Mouse (Mus musculus): Measurements from ENCODE around the gene Ablim1.
"Not testable (repeated sequence)": the region's sequence is repeated elsewhere in the genome, so short reads cannot be mapped to it uniquely, and the experiment has no call there.

Gene Ablim1

DNA sequence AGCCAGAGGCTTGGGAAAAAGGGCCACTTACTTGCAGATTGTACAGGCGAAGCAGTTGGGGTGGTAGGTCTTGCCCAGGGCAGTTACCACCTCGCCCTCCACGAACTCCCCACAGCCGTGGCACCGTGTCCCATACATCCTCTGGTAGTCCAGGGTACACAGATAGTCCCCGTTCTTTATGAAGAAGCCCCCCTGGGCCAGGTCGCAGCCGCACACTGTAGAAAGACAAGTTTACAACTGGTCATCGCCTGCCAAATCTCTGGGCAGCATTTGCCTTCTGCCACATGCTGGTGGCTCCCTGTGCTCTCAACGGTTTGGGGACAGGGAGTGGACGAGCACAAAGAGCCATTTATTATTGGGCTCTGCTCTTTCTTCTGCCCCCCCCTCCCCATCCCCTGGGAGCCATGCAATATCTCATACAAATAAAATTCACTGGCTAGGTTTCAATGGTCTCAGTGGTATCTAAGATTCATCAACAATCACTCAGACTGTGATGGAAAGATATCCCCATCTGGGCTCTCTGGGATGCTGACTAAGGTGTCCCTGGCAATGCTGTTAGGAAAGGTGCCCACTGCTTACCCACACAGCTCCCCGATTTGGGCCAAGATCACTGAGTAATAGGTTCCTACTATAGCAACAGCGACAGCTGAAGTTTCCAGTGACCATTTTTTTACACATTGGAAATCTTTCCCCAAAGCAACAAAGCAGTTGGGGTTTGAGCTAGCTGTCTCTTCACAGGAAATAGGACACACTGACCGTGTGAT lies 159.4 kb downstream of the Ablim1 start:
- no peak for DNase-seq (ENCODE audit: low spot score in 2 of 2)

DNA sequence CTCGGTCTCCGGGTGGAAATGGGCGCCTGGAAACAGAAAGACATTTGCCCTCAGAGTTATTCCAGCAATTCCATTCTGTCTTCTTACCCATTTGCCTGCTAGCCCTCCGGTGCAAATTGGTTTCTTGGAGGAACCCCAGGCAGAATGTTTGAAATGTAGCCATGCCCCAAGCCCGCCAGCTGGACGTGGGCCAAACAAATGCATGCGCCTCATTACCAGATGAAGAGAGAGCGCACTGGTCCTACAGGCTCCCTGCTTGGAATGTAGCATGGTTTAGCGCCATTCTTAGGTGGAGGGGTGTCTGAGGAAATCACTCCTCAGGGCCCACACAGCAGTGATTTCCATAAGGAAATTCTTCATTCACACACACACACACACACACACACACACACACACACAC lies 162.4 kb downstream of the Ablim1 start:
- peak in 1 of 2 experiments; percentile 63 for DNase-seq (ENCODE audit: low spot score in 2 of 2)

DNA sequence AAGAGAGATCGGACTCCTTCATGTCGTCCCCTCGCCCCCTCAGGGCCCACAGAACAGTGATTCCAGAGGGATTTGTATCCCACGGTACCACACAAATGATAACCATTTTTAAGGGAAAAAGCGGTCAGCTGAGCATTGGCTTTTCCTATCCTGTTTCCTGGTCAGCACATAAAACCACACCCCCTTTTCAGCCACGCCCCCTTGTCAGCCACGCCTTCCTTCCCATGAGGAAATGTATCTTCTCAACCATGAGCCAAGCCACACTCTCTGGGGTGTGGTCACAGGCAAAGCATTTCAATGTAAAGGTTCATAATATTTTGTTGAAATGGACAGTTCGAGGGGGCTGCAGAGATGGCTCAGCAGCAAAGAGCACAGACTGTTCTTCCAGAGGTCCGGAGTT lies 163.2 kb downstream of the Ablim1 start:
- no peak for DNase-seq (ENCODE audit: low spot score in 2 of 2)

DNA sequence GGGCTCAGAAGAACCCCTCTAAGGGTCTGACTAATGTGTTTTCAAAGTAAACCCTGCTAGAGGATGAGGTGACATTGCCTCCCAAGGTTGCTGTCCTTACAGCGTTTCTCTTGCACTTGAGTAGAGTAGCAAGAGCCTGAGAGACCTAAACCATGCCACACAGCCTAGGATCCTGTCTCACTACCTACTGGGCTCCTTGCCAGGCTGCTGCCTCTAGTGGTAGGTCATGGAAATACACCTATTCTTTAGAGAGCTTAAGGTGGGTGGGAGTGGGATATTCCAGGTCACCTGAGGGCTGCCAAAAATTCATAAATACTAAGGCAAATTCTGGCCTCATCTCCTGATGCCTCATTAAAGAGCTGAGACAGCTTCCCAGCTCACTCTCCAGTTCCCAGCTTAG lies 164.4 kb downstream of the Ablim1 start:
- DNase-seq (ENCODE audit: low spot score in 2 of 2), result no peak

DNA sequence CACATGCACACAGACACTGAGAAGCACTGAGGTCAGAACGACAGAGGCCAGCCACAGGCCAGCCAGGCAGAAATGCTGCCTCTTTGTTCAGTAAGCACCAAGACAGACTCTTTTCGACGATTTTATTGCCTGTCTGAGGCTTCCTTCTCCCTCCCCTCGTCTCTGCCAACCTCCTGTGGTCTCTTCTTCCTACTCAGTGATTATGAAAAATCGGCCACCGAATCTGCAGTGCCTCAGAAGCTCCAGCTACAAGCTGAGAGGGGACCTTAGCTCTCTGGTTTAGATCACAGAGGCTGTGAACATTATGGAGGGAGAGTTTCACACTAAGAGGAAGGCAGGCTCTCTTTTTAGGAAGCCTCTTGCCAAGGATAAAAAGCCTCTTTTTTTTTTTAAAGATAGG lies 167.0 kb downstream of the Ablim1 start:
- no peak for DNase-seq (ENCODE audit: low spot score in 2 of 2)

DNA sequence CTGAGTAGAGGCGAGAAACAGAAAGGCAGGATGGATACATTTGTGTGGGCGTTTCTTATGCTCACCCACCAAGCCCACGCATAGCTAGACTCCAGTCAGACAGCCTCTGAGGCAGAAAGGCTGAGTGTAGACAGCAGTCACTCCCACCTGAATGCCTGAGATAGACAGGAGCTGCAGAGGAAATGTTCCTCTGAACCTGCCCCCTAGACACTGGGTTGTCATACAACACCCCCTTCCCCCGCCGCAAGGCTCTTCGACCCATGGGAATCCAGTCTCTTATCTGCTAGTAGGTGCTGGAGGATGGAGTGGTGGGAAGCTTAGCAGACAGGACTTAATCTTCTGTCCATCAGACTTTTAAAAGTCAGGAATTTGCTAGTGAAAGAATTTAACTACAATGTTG lies 167.8 kb downstream of the Ablim1 start:
- DNase-seq (ENCODE audit: low spot score in 2 of 2), result no peak

DNA sequence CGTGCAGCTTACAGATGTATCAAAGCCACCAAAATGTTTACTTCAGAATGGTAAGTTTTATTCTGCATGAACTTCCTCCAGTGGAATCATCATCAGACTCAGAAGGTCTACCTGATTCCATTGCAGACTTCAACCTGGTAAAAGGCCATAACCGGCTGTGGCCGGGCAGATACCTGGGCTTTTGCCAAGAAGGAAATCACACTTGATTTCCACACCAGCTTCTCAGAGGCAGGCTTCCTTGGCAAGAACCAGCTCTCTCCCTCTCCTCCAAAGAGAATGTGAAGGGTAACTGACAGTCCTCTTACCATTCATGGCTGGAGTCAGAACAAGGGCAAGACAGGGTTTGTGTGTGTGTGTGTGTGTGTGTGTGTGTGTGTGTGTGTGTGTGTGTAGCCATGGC lies 171.1 kb downstream of the Ablim1 start:
- DNase-seq (ENCODE audit: low spot score in 2 of 2), result no peak

DNA sequence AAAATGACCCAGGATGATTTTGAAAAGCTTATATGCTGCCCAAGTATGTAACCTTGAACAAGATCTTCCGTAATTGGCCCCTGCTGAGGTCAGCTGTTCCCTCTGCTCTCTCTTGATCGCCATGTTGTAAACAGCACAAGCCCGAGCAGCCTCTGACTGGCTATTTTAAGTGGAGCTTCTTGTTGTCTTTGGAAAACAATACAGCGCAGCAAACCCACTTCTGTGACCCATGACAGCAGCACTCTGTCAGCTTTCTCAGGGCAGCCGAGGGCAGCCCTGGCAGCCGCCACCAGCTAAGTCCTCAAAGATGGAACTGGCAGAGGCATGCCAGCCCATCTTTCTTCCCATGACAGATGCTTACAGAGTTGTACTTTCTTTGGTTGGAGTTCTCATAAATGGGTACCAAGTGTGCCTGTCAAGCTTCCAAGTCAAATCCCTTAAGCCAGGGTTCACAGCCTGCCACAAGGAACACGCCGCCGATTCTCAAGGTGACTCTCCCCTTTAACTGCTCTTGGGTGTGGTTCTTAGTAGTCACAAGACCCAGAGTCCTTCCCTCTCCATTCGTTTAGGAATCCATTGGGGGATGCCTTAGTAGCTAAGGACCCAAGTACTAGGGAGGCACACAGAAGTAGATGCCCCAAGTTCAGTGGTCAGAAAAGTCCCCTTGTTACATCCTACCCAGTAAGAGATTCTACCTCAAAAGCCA lies 172.8 kb downstream of the Ablim1 start:
- DNase-seq (ENCODE audit: low spot score in 2 of 2), result no peak

DNA sequence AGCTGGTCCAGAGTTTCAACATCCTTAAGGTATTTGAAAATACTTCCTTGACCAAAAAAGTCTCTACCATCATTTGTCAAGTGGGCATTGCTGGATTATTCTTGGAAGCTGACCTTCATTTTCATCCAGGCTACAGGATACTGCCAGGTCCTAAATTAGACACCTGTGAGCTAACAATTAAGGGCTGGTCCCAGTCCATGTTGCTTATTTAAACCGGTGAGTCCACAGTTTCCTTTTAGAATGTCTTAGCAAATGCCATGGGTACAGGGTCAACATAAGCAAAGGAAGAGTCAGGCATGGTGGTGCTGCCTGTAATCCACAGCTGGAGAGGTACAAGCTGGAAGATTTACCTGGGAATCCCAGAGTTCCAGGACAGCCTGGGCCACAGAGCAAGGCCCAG lies 173.8 kb downstream of the Ablim1 start:
- no peak for DNase-seq (ENCODE audit: low spot score in 2 of 2)

DNA sequence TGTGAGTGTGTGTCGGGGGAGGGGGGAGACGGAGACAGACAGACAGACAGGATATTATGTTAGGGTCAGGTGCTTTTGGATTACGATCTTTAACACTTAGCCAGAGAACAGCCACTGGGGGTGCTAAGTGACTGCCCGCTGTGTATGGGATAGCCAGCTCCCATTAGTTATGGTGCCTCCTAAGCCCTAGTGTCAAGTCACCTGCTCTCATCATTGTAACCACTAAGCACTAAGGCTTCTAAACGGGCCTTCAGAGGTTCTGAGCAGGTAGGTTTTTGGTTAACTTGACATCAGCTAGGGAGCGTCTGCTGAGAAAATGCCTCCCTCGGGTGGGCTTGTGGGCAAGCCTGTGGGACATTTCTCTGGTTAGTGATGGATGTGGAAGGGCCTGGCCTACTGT lies 174.6 kb downstream of the Ablim1 start:
- DNase-seq (ENCODE audit: low spot score in 2 of 2), result no peak

DNA sequence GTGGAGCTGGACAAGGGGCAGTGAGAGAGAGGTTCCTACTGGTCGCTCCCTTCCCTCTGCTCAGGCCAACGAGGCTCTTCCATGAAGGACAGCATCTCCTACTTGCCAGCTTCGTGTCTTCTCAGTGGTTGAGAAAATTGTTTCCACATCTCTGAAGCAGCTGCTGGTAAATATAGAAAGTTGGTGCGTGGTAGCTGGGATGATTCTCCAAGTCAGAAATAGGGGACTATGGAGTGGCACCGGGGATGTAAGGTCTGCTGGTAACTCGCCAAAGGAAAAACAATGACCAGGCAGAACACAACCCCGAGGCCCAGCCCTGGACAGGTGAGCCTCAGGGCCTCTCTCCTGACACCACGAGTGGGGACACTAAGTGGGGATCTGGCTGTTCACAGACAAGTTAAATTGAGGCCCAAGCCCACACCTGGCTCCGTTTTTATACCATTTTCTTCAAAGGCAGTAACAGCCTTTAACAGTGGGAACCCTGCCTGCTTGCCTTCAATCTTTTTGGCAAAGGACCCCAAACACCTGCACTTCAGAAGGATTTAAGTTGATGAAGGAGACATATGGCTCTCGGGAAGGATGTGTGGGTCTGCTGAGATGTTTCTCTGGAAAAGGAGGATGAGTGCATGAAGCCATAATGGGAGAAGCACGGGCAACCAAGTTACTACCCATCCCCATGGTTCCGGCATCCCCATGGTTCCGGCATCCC lies 175.7 kb downstream of the Ablim1 start:
- DNase-seq (ENCODE audit: low spot score in 2 of 2), result no peak

DNA sequence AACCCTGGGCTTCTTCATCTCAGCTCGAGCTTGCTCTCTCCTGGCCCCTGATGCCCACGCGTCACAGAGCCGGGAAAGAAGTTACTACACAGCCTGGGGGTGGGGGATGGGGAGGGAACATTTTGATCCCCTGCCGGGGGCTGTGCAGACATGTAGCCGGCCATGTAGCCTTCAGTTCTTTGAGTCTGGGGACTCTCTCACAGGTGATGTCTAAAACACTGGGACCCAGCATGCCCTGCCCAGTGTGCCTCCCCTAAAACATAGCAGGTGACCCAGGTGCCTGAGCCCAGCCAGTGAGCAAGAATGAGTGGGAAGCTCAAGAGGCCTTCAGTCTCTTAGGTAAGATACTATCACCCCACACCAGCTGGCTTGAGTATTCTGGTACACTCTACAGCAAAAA lies 176.2 kb downstream of the Ablim1 start:
- DNase-seq (ENCODE audit: low spot score in 2 of 2), result no peak

DNA sequence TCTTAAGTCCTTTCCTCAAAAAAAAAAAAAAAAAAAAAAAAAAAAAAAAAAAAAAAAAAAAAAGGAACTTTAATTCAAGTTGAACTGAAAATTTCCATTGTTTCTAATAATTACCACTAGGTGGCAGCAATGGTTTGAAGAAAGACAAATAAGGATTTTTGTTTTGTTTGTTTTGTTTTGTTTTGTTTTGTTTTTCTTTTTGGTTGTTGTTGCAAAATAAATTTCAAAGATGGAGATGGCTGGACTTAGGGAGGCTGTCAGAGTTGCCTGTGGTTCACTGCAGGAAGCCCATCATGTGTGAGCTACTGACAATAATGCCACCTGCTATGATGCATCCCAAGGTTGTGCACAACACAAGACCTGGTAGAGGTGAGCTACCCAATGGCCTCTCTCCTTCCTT lies 176.7 kb downstream of the Ablim1 start:
- DNase-seq (ENCODE audit: low spot score in 2 of 2), result no peak

DNA sequence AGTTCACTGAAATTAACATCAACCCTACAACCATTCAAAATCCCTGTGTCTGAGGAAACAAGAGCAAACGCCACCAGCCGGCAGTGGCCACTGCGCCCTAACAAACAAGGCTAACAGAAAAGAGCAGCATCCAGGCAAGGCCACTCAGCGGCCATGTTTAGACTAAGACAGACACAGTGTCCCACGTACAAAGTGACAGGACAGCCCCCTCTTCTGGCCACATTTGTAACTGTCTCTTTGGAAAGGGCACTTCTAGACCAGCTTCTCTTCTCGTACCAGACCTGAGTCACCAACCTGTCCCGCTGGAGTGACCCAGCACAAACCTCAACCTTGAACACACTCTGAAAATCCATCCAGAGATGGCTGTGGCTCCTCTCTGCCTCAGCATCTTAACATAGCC lies 178.5 kb downstream of the Ablim1 start:
- DNase-seq (ENCODE audit: low spot score in 2 of 2), result peak in 1 of 2 experiments; percentile 58

DNA sequence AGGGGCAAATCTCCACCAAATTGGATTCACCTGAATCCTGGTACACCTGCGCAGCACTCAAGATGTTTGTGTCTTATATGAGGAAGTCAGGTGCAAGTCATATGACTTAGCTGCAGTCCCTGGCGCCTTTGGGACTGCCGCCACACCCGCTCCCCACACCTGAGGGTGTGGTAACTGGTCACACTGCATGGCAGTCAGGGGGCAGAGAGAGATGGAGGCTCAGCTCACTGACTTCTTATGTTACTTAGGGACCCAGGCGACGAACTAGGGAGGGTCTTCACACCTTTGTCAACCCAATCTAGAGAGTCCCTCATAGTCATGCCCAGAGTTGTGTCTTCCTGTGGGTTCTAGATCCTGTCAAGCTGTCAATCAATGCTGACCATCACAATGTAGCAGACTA lies 179.1 kb downstream of the Ablim1 start:
- not testable (repeated sequence) for DNase-seq (ENCODE audit: low spot score in 2 of 2)

DNA sequence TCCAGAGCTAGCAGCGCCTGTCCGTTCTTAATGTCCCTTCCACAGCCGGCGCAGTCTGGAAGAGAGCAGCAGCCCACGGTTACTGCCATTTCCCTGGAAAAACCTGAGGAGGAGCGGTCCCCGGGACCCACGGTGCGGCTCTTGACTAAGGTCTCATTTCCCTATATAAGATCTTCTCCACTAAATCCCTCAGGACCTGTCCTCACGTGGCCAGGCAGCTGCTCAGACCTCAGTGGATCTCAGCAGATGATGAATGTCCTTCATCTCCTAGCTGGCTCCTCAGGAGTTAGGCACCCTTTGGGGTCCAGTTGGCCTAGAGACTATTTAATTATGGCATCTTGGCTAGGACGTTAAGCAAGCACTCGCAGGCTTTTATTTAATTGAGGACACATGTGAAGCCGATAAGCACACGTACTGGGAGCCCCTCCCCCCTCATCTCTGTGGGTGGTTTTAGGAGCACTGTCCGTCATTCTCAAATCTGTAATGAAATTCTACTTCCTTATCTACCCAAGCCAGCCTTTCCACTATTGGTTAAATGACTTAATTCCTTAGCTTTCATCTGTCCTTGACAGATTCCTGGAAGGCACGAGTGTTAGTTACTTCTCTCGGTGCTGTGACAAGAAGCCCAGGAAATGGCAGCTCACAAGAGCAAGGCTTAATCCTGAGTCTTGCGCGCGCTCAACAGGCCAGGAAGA lies 179.9 kb downstream of the Ablim1 start:
- no peak for DNase-seq (ENCODE audit: low spot score in 2 of 2)

DNA sequence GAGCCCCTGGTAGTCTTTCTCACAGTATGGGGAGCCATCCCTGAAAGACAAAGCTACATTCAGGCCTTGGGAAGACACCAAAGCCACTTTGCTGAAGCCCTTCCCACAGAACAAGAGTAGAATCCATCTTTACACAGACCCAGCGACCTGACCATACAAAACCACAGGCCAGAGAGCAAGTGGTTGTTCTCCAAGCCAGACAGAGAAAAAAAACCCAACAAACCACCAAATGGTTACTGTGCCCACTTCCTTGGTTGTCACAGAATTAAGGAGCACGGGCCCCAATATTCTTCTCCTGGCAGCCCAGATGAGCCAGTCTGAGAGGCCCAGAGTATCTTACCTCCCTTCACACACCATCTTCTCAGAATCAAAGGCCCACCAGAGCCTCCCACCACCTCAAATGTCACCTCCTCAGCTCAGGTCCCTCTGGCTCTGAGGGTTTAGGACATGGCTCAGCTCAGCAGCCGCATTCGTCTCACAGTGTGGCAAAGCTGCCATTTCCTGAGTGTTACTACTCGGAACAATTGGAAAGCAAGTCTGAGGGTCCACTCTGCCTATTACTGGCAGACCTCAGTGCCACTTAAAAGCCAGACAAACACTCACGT lies 181.7 kb downstream of the Ablim1 start:
- DNase-seq (ENCODE audit: low spot score in 2 of 2), result no peak

DNA sequence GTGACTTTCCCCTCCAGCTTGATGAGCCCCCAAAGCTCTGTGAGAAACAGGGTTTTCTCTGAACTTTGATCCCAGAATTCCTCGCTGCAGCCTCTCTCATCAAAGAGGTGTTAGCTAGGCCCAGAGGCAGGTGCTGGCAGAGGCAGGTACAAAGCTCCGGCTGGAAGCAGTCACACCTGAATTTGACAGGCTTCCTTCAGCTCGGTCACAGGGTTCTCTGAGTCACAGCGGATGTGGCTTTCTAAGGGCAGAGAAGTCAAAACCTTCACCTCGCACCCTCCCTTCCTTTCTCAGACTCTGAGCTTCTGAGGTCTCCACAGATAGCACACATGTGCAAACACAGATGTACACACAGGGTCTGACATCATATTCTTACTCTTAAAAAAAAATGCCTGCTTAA lies 182.4 kb downstream of the Ablim1 start:
- no peak for DNase-seq (ENCODE audit: low spot score in 2 of 2)

DNA sequence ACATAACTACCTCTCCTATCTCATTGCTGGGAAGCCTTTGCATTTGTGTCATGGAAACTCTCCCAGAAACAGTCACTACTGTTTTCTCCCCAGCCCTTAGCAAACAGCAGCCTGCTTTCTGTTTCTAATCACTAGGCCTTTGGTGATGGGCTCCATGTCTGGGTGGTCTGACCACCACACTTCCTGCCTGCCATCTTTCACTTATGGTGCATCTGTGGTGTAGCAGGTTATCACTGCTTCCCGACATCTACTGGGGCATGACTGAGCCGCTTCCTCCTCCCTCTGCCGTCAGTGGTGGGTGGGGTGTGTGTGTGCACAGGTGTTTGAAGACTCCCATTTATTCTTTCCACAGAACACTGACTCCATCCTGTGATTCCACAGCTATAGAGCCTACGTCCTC lies 183.4 kb downstream of the Ablim1 start:
- no peak for DNase-seq (ENCODE audit: low spot score in 2 of 2)

DNA sequence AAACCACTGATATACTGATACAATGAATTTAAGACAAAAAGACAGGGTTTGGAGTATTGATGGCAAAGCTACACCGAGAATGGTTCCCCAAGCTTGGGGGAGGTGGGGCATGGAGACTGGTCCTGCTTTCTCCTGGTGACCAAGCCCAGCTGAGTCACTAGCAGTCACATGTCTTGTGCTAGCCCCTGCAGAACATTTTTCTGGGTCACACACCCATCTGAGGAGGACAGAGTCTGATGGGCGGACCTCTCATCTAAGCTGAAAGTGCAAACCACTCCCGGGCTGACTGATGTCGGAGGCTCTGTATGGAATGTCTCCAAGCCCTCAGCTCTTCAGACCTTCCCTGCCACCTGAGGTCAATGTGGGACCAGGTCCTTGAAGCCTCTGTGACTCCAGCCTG lies 184.1 kb downstream of the Ablim1 start:
- DNase-seq (ENCODE audit: low spot score in 2 of 2), result no peak

DNA sequence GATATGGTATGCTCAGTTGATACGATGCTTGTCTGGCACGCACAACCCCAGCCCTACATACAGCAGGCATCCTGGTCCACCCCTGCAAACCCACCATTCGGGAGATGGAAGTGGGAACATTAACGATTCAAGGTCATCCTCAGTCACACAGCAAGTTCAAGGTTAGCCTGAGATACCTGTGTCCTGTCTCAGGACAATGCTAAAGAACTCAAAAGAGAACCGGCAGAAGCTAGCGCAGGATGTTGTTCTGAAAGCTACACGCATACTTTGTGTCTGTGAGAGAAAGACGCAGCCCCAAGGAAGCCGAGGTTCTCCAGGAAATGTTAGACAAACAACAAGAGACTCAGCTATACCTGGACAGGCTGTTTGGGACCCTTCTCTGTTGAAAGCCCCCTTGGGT lies 185.0 kb downstream of the Ablim1 start:
- DNase-seq (ENCODE audit: low spot score in 2 of 2), result no peak

DNA sequence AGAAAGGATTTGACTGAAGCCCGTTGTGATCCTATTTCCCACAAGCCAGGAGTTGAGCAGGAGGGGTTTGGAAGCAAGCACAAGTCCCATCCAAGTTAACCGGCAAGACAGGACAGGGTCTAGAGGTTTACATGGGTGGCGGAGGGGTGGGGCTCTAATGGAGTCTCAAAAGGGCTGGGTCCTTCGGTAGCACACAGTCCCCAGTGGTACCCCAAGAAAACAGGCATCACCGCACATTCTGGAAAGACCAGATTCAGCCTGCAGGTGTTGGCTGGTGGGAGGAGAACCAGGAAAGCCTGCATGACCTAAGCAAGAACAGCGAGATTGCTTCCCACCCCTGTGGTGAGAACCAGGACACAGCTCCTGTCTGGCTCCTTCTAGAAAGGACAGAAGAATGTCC lies 186.7 kb downstream of the Ablim1 start:
- DNase-seq (ENCODE audit: low spot score in 2 of 2), result no peak

Data from frontal cortex, postnatal 10 days (tissue).